Mouse (Mus musculus): ENCODE measurements around the gene Them7.

DNA sequence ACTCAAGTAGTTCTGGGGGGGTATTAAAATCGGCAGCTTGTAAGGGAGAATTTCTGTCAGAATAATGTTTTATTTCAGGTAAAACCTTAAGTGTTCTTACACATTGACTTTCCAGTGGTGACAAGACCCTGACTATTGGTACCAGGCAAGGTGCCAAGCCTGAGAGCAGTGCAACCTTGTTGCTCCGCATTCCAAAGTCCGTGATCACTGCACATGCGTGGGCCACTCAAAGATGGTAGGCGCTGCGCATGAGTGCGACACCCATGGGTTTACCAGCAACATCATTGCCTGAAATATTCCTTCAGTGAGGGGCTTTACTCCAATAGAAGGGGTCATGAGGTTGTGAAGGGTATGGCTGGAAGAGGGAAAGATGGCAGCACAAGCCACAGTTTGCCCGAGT, 77.0 kb downstream of the Them7 start:
- TF ChIP-seq CTCF (IDR thresholded peaks at IDR 0.05; ENCODE audit: low read depth, low read length) (no peak), TAL1 (conservative IDR thresholded peaks at IDR 0.05; ENCODE audit: low read depth, low read length) (no peak), GATA2 (IDR thresholded peaks at IDR 0.05; ENCODE audit: borderline replicate concordance, low read depth, low read length) (no peak), GATA1 (IDR thresholded peaks at IDR 0.05; ENCODE audit: borderline replicate concordance, low read length) (no peak), POLR2AphosphoS5 (IDR thresholded peaks at IDR 0.05; ENCODE audit: insufficient replicate concordance, low read depth, low read length) (no peak)
